Mouse (Mus musculus) small intestine, adult 2 months (tissue): ENCODE data around the gene Tdp1. TPM values are rescaled to one million over a fixed set of nuclear protein-coding genes. Genes with fewer than 3 reads are reported as not detected.

Source experiments
- H3K27ac ChIP-seq: fragments of 200-500 bp; 2 replicates; pipeline ENCODE4 v1.5.1; 2012; ENCODE audit warnings: low read depth, low read length, control low read depth, inconsistent platforms; ENCODE audit not compliant: insufficient read depth
- H3K27me3 ChIP-seq: fragments of 200-500 bp; 2 replicates; pipeline ENCODE4 v1.6.1; 2012; ENCODE audit warnings: mild to moderate bottlenecking, moderate library complexity, low read length, inconsistent platforms; ENCODE audit not compliant: control insufficient read depth, insufficient read depth
- H3K36me3 ChIP-seq: fragments of 200-500 bp; 2 replicates; pipeline ENCODE4 v1.6.1; 2012; ENCODE audit warnings: mild to moderate bottlenecking, low read length, control low read depth, inconsistent platforms; ENCODE audit not compliant: control insufficient read depth, insufficient read depth
- H3K4me1 ChIP-seq: fragments of 200-500 bp; 2 replicates; pipeline ENCODE4 v1.6.1; 2012; ENCODE audit warnings: low read length, inconsistent platforms, mixed read lengths; ENCODE audit not compliant: control insufficient read depth, insufficient read depth, insufficient read length
- H3K4me3 ChIP-seq: fragments of 200-500 bp; 2 replicates; pipeline ENCODE4 v1.5.1; 2012; ENCODE audit warnings: low read depth, mild to moderate bottlenecking, control low read depth, inconsistent platforms, low read length, moderate library complexity
- CTCF ChIP-seq: fragments of 200-500 bp; IDR thresholded peaks from 2 replicates; pipeline ENCODE4 v1.5.1; 2012; ENCODE audit warnings: low read depth, mild to moderate bottlenecking, control low read depth, inconsistent platforms, low read length, moderate library complexity, mixed read lengths; ENCODE audit not compliant: insufficient replicate concordance, insufficient read length; ENCODE audit errors: extremely low read depth
- POLR2A ChIP-seq: fragments of 200-500 bp; IDR thresholded peaks from 2 replicates; pipeline ENCODE4 v1.6.1; 2012; ENCODE audit warnings: low read depth, mild to moderate bottlenecking, control low read depth, inconsistent platforms, low read length, moderate library complexity
- WGBS: fragments of 180-500 bp; shearing (Covaris S2); methylation state at CpG from one replicate; pipeline ENCODE4 v1.1.7; 2018; 5-methylcytosine and 5-hydroxymethylcytosine counted together
- polyA plus RNA-seq: library from polyadenylated mRNA; depleted of rRNA; stranded (reverse); fragments of >200 nt; gene quantifications from 2 replicates; pipeline ENCODE4 v1.2.3, GENCODE M21; 2012

The Tdp1 gene
- polyA plus RNA-seq, 1 experiment = 5.4 TPM

DNA sequence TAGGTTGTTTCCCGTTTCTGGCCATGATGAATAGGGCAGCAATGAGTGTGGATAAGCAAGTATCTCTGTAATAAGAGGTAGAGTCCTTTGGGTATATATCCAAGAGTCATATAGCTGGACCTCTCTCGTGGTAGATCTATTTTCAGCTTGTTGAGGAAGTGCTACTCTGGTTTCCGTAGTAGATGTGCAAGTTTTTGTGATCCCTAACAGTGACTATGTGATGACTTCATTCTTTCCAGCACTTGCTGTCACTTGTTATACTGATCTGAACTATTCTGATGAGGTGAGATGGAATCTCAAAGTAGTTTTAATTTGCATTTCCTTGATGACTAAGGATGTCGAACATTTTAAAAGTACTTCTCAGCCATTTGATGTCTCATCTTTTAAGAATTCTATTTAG, 95.2 kb downstream of the Tdp1 start:
- WGBS = 70% methylated on average over 4 of the region's 4 CpGs
- no peak for TF ChIP-seq CTCF
- TF ChIP-seq POLR2A = no peak
- Histone ChIP-seq H3K4me3 (no peak overlapping the region), H3K36me3 (no peaks in the 10 kb centered on the region), H3K27me3 (no peaks in the 10 kb centered on the region), H3K27ac (no peak overlapping the region), H3K4me1 (no peaks in the 10 kb centered on the region)

- no peak for TF ChIP-seq CTCF
- no peak for TF ChIP-seq POLR2A
- Histone ChIP-seq H3K4me3 (no peak overlapping the region), H3K36me3 (no peaks in the 10 kb centered on the region), H3K27me3 (no peaks in the 10 kb centered on the region), H3K27ac (no peak overlapping the region), H3K4me1 (no peaks in the 10 kb centered on the region)
- WGBS = 86% methylated on average over 5 of the region's 5 CpGs
Measured at GRCm38 (mm10) chr12:99986797-99987196, 102.5 kb downstream of the Tdp1 start.

- Histone ChIP-seq H3K27me3 (no peaks in the 10 kb centered on the region), H3K4me1 (no peaks in the 10 kb centered on the region), H3K36me3 (no peaks in the 10 kb centered on the region), H3K4me3 (no peak overlapping the region), H3K27ac (no peak overlapping the region)
- WGBS = 61% methylated on average over 2 of the region's 2 CpGs
- TF ChIP-seq CTCF = no peak
- no peak for TF ChIP-seq POLR2A
Measured at GRCm38 (mm10) chr12:99988144-99988543, 103.8 kb downstream of the Tdp1 start.

GRCm38 (mm10) chr12:99992362-99992862, 108.1 kb downstream of the Tdp1 start:
- no peaks in the 10 kb centered on the region for H3K4me1 ChIP-seq
- no peaks in the 10 kb centered on the region for H3K27me3 ChIP-seq
- no peak for TF ChIP-seq POLR2A
- no peak for TF ChIP-seq CTCF
- 89% methylated on average over 11 of the region's 11 CpGs for WGBS
- H3K4me3 ChIP-seq = no peak overlapping the region
- H3K27ac ChIP-seq = no peak overlapping the region
- H3K36me3 ChIP-seq = no peaks in the 10 kb centered on the region

DNA sequence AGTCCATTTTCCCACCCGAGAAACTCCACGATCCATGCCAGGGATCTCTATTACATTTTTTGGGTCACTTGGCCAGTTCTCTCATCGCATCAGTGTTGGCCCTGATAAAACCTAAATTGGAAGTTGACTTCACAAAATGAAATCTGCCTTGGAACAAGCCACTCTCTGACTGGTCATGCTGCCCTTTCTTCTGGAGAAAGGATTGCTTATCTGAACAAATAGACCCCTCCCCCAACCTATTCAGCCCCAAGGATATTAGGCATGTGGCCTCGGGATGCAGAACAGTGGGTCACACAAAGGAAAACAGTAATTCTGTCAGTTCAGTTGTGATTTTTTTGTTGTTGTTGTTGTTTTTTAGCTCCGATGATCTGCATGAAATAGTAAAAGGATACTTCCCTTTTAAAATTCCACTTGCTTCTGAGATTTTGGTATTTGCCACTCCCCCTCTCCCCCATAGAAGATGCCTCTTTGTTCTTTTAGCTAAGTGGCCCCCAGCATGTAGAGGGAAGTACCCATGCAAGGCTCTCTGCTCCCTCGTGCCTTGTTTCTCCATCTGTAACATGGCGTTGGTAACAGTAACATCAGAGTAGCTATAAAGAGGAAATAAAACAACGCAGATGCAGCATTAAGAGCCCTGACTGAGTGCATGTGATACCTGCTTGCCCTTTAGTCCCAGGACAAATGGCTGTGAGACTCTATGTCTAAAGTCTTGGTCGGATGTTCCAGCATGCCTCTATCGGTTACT, 109.0 kb downstream of the Tdp1 start:
- WGBS = 70% methylated on average over 10 of the region's 10 CpGs
- H3K27me3 ChIP-seq = no peaks in the 10 kb centered on the region
- no peak overlapping the region for H3K27ac ChIP-seq
- no peaks in the 10 kb centered on the region for H3K36me3 ChIP-seq
- no peak for TF ChIP-seq CTCF
- no peak for TF ChIP-seq POLR2A
- no peaks in the 10 kb centered on the region for H3K4me1 ChIP-seq
- H3K4me3 ChIP-seq = no peak overlapping the region

- no peaks in the 10 kb centered on the region for H3K27me3 ChIP-seq
- H3K4me1 ChIP-seq = no peaks in the 10 kb centered on the region
- H3K4me3 ChIP-seq = no peak overlapping the region
- WGBS = 89% methylated on average over 5 of the region's 5 CpGs
- no peaks in the 10 kb centered on the region for H3K36me3 ChIP-seq
- no peak overlapping the region for H3K27ac ChIP-seq
- TF ChIP-seq CTCF = no peak
- TF ChIP-seq POLR2A = no peak
Measured at GRCm38 (mm10) chr12:99995951-99996350, 111.6 kb downstream of the Tdp1 start.

GRCm38 (mm10) chr12:99999726-100000125, 115.4 kb downstream of the Tdp1 start:
- H3K4me3 ChIP-seq = no peak overlapping the region
- TF ChIP-seq CTCF = no peak
- TF ChIP-seq POLR2A = no peak
- no peaks in the 10 kb centered on the region for H3K4me1 ChIP-seq
- no peak overlapping the region for H3K27ac ChIP-seq
- WGBS = 75% methylated on average over 5 of the region's 5 CpGs
- no peaks in the 10 kb centered on the region for H3K27me3 ChIP-seq
- no peaks in the 10 kb centered on the region for H3K36me3 ChIP-seq
